Mouse (Mus musculus): ENCODE measurements around the gene Tcaf2. TPM values are rescaled to one million over a fixed set of nuclear protein-coding genes. Genes with fewer than 3 reads are reported as not detected.

Tcaf2 gene
- polyA plus RNA-seq, 1 experiment = 7.9 TPM

GRCm38 (mm10) chr6:42676011-42676410, 31.0 kb upstream of the Tcaf2 start:
- Histone ChIP-seq H3K4me3 (ENCODE audit: control insufficient read depth, insufficient read depth, low read length) (no peak overlapping the region), H3K27me3 (ENCODE audit: control insufficient read depth, insufficient read depth, low read length) (no peaks in the 10 kb centered on the region), H3K36me3 (ENCODE audit: control insufficient read depth, insufficient read depth, low read length) (no peaks in the 10 kb centered on the region), H3K27ac (ENCODE audit: control insufficient read depth, insufficient read depth, low read length) (no peak overlapping the region), H3K4me1 (replicated peaks; ENCODE audit: control insufficient read depth, insufficient read depth, low read length) (no peaks in the 10 kb centered on the region)
- DNase-seq = no peak
- WGBS = 92% methylated on average over 3 of the region's 3 CpGs
- TF ChIP-seq POLR2A (IDR thresholded peaks at IDR 0.05; ENCODE audit: control insufficient read depth, extremely low read depth, insufficient read depth, low read length, poor library complexity) (no peak), CTCF (IDR thresholded peaks at IDR 0.05; ENCODE audit: borderline replicate concordance, control insufficient read depth, extremely low read depth, insufficient read depth, low read length, poor library complexity) (no peak)

GRCm38 (mm10) chr6:42671767-42672166, 26.7 kb upstream of the Tcaf2 start:
- TF ChIP-seq CTCF (IDR thresholded peaks at IDR 0.05; ENCODE audit: borderline replicate concordance, control insufficient read depth, extremely low read depth, insufficient read depth, low read length, poor library complexity) (no peak), POLR2A (IDR thresholded peaks at IDR 0.05; ENCODE audit: control insufficient read depth, extremely low read depth, insufficient read depth, low read length, poor library complexity) (no peak)
- Histone ChIP-seq H3K4me1 (replicated peaks; ENCODE audit: control insufficient read depth, insufficient read depth, low read length) (no peaks in the 10 kb centered on the region), H3K27ac (ENCODE audit: control insufficient read depth, insufficient read depth, low read length) (no peak overlapping the region), H3K36me3 (ENCODE audit: control insufficient read depth, insufficient read depth, low read length) (no peaks in the 10 kb centered on the region), H3K4me3 (ENCODE audit: control insufficient read depth, insufficient read depth, low read length) (no peak overlapping the region), H3K27me3 (ENCODE audit: control insufficient read depth, insufficient read depth, low read length) (no peaks in the 10 kb centered on the region)
- WGBS = 85% methylated on average over 1 of the region's 1 CpGs
- DNase-seq = no peak

GRCm38 (mm10) chr6:42667722-42668121, 22.7 kb upstream of the Tcaf2 start:
- WGBS = 98% methylated on average over 2 of the region's 2 CpGs
- no peaks in the 10 kb centered on the region for H3K36me3 ChIP-seq (ENCODE audit: control insufficient read depth, insufficient read depth, low read length)
- H3K27ac ChIP-seq (ENCODE audit: control insufficient read depth, insufficient read depth, low read length) = no peak overlapping the region
- H3K4me3 ChIP-seq (ENCODE audit: control insufficient read depth, insufficient read depth, low read length) = no peak overlapping the region
- no peak for DNase-seq
- H3K4me1 ChIP-seq (replicated peaks; ENCODE audit: control insufficient read depth, insufficient read depth, low read length) = no peaks in the 10 kb centered on the region
- TF ChIP-seq POLR2A (IDR thresholded peaks at IDR 0.05; ENCODE audit: control insufficient read depth, extremely low read depth, insufficient read depth, low read length, poor library complexity) (no peak), CTCF (IDR thresholded peaks at IDR 0.05; ENCODE audit: borderline replicate concordance, control insufficient read depth, extremely low read depth, insufficient read depth, low read length, poor library complexity) (no peak)
- H3K27me3 ChIP-seq (ENCODE audit: control insufficient read depth, insufficient read depth, low read length) = no peaks in the 10 kb centered on the region

- no peak for DNase-seq
- no peak for TF ChIP-seq POLR2A (IDR thresholded peaks at IDR 0.05; ENCODE audit: control insufficient read depth, extremely low read depth, insufficient read depth, low read length, poor library complexity)
- no peak for TF ChIP-seq CTCF (IDR thresholded peaks at IDR 0.05; ENCODE audit: borderline replicate concordance, control insufficient read depth, extremely low read depth, insufficient read depth, low read length, poor library complexity)
- no peaks in the 10 kb centered on the region for H3K27me3 ChIP-seq (ENCODE audit: control insufficient read depth, insufficient read depth, low read length)
- no peak overlapping the region for H3K27ac ChIP-seq (ENCODE audit: control insufficient read depth, insufficient read depth, low read length)
- no peaks in the 10 kb centered on the region for H3K36me3 ChIP-seq (ENCODE audit: control insufficient read depth, insufficient read depth, low read length)
- no peaks in the 10 kb centered on the region for H3K4me1 ChIP-seq (replicated peaks; ENCODE audit: control insufficient read depth, insufficient read depth, low read length)
- no peak overlapping the region for H3K4me3 ChIP-seq (ENCODE audit: control insufficient read depth, insufficient read depth, low read length)
- 77% methylated on average over 2 of the region's 2 CpGs for WGBS
These were observed 16.7 kb upstream of the Tcaf2 start for GRCm38 (mm10) chr6:42661739-42662138.

- Histone ChIP-seq H3K4me1 (replicated peaks; ENCODE audit: control insufficient read depth, insufficient read depth, low read length) (no peaks in the 10 kb centered on the region), H3K4me3 (ENCODE audit: control insufficient read depth, insufficient read depth, low read length) (no peak overlapping the region), H3K27me3 (ENCODE audit: control insufficient read depth, insufficient read depth, low read length) (no peaks in the 10 kb centered on the region), H3K36me3 (ENCODE audit: control insufficient read depth, insufficient read depth, low read length) (no peaks in the 10 kb centered on the region), H3K27ac (ENCODE audit: control insufficient read depth, insufficient read depth, low read length) (no peak overlapping the region)
- no peak for TF ChIP-seq POLR2A (IDR thresholded peaks at IDR 0.05; ENCODE audit: control insufficient read depth, extremely low read depth, insufficient read depth, low read length, poor library complexity)
- no peak for TF ChIP-seq CTCF (IDR thresholded peaks at IDR 0.05; ENCODE audit: borderline replicate concordance, control insufficient read depth, extremely low read depth, insufficient read depth, low read length, poor library complexity)
- 84% methylated on average over 5 of the region's 5 CpGs for WGBS
- DNase-seq = no peak
These were observed 10.7 kb downstream of the Tcaf2 start for GRCm38 (mm10) chr6:42634393-42634792.

GRCm38 (mm10) chr6:42631395-42631794, 13.7 kb downstream of the Tcaf2 start:
- DNase-seq = no peak
- Histone ChIP-seq H3K36me3 (ENCODE audit: control insufficient read depth, insufficient read depth, low read length) (no peaks in the 10 kb centered on the region), H3K27me3 (ENCODE audit: control insufficient read depth, insufficient read depth, low read length) (no peaks in the 10 kb centered on the region), H3K4me1 (replicated peaks; ENCODE audit: control insufficient read depth, insufficient read depth, low read length) (no peaks in the 10 kb centered on the region), H3K4me3 (ENCODE audit: control insufficient read depth, insufficient read depth, low read length) (no peak overlapping the region), H3K27ac (ENCODE audit: control insufficient read depth, insufficient read depth, low read length) (no peak overlapping the region)
- TF ChIP-seq CTCF (IDR thresholded peaks at IDR 0.05; ENCODE audit: borderline replicate concordance, control insufficient read depth, extremely low read depth, insufficient read depth, low read length, poor library complexity) (no peak), POLR2A (IDR thresholded peaks at IDR 0.05; ENCODE audit: control insufficient read depth, extremely low read depth, insufficient read depth, low read length, poor library complexity) (no peak)
- WGBS = 75% methylated on average over 4 of the region's 4 CpGs

- no peaks in the 10 kb centered on the region for H3K36me3 ChIP-seq (ENCODE audit: control insufficient read depth, insufficient read depth, low read length)
- no peak for TF ChIP-seq CTCF (IDR thresholded peaks at IDR 0.05; ENCODE audit: borderline replicate concordance, control insufficient read depth, extremely low read depth, insufficient read depth, low read length, poor library complexity)
- no peak for TF ChIP-seq POLR2A (IDR thresholded peaks at IDR 0.05; ENCODE audit: control insufficient read depth, extremely low read depth, insufficient read depth, low read length, poor library complexity)
- H3K4me3 ChIP-seq (ENCODE audit: control insufficient read depth, insufficient read depth, low read length) = no peak overlapping the region
- WGBS = 92% methylated on average over 2 of the region's 2 CpGs
- no peaks in the 10 kb centered on the region for H3K4me1 ChIP-seq (replicated peaks; ENCODE audit: control insufficient read depth, insufficient read depth, low read length)
- no peaks in the 10 kb centered on the region for H3K27me3 ChIP-seq (ENCODE audit: control insufficient read depth, insufficient read depth, low read length)
- DNase-seq = no peak
- H3K27ac ChIP-seq (ENCODE audit: control insufficient read depth, insufficient read depth, low read length) = no peak overlapping the region
These were observed 28.1 kb downstream of the Tcaf2 start for GRCm38 (mm10) chr6:42616904-42617303.
